Mouse (Mus musculus): ENCODE results near the gene Serinc5.

GRCm38 (mm10) chr13:92707941-92708340 is 97.0 kb downstream of the Serinc5 start:
- TF ChIP-seq POLR2A (IDR thresholded peaks at IDR 0.05; ENCODE audit: low read depth, low read length) (no peak), CTCF (IDR thresholded peaks at IDR 0.05; ENCODE audit: borderline replicate concordance, insufficient read depth, low read length) (no peak)
